ENCODE assay signal across 7 mouse cellular contexts in genomic region chr15:81812287-81812686, GRCm38 (mm10). TPM values are rescaled to one million over a fixed set of nuclear protein-coding genes. Genes with fewer than 3 reads are reported as not detected.
A peak's percentile ranks its signal among the peaks of the same experiment; 100 is the strongest.
DNase-seq lines count a peak whose midpoint lies in the region; ATAC-seq and TF ChIP-seq lines count a peak whose summit lies in the region.

No protein-coding gene starts in this region.

- H3K9ac ChIP-seq in embryonic facial prominence, embryonic 12.5 days = peak overlapping the region; percentile 69
- peak overlapping the region; percentile 79 for H3K9ac ChIP-seq in intestine, embryonic 15.5 days
- peak overlapping the region; percentile 74 for H3K9ac ChIP-seq in neural tube, embryonic 15.5 days (replicated peaks)

- peak overlapping the region; percentile 97 for H3K27ac ChIP-seq in layer of hippocampus, adult 2 months
- 0 out of 2 replicates have a peak overlapping the region, but pooled peaks have one; percentile 88 for H3K27ac ChIP-seq in embryonic facial prominence, embryonic 12.5 days
- H3K27ac ChIP-seq in intestine, embryonic 15.5 days = peak overlapping the region; percentile 25; the same call in 1 of the 2 replicates
- H3K27ac ChIP-seq in neural tube, embryonic 15.5 days (replicated peaks) = no peak overlapping the region

- peak overlapping the region; percentile 81 for H3K4me2 ChIP-seq in embryonic facial prominence, embryonic 12.5 days (replicated peaks)
- peak overlapping the region; percentile 84 for H3K4me2 ChIP-seq in intestine, embryonic 15.5 days (replicated peaks)
- peak overlapping the region; percentile 93 for H3K4me2 ChIP-seq in neural tube, embryonic 15.5 days

- peak overlapping the region; percentile 64 for H3K4me3 ChIP-seq in layer of hippocampus, adult 2 months
- peak overlapping the region; percentile 66 for H3K4me3 ChIP-seq in embryonic facial prominence, embryonic 12.5 days
- H3K4me3 ChIP-seq in intestine, embryonic 15.5 days (replicated peaks) = peak overlapping the region; percentile 76
- H3K4me3 ChIP-seq in neural tube, embryonic 15.5 days (replicated peaks) = peak overlapping the region; percentile 78

- ATAC-seq in embryonic facial prominence, embryonic 12.5 days (ENCODE audit: insufficient number of reproducible peaks, insufficient read depth, low FRiP score, low TSS enrichment) = no peak
- no peak for ATAC-seq in intestine, embryonic 15.5 days
- ATAC-seq in neural tube, embryonic 15.5 days (ENCODE audit: low FRiP score) = no peak

- DNase-seq in layer of hippocampus, adult 2 months (ENCODE audit: low spot score in 2 of 2) = peak in 1 of 2 experiments; percentile 37
- no peak for DNase-seq in layer of hippocampus, postnatal 10 days (ENCODE audit: low spot score in 2 of 2)
- DNase-seq in thymus, postnatal 14 days = no peak
- DNase-seq in frontal cortex, adult 2 months (ENCODE audit: extremely low spot score in 1 of 2, low spot score in 1 of 2) = no peak

- H3K4me1 ChIP-seq in embryonic facial prominence, embryonic 12.5 days = peaks cover 24% of the 10 kb centered on the region
- peaks cover 20% of the 10 kb centered on the region for H3K4me1 ChIP-seq in intestine, embryonic 15.5 days (replicated peaks)
- H3K4me1 ChIP-seq in neural tube, embryonic 15.5 days = peaks cover 41% of the 10 kb centered on the region

- peaks cover 18% of the 10 kb centered on the region for H3K36me3 ChIP-seq in embryonic facial prominence, embryonic 12.5 days
- peaks cover 11% of the 10 kb centered on the region for H3K36me3 ChIP-seq in intestine, embryonic 15.5 days
- H3K36me3 ChIP-seq in neural tube, embryonic 15.5 days = peaks cover 25% of the 10 kb centered on the region

- H3K27me3 ChIP-seq in embryonic facial prominence, embryonic 12.5 days = no peaks in the 10 kb centered on the region
- H3K27me3 ChIP-seq in intestine, embryonic 15.5 days (replicated peaks) = no peaks in the 10 kb centered on the region
- H3K27me3 ChIP-seq in neural tube, embryonic 15.5 days (replicated peaks) = no peaks in the 10 kb centered on the region

- no peaks in the 10 kb centered on the region for H3K9me3 ChIP-seq in embryonic facial prominence, embryonic 12.5 days
- no peaks in the 10 kb centered on the region for H3K9me3 ChIP-seq in intestine, embryonic 15.5 days
- no peaks in the 10 kb centered on the region for H3K9me3 ChIP-seq in neural tube, embryonic 15.5 days (replicated peaks)

- WGBS in embryonic facial prominence, embryonic 12.5 days = 37% methylated on average over 3 of the region's 3 CpGs
- 48% methylated on average over 3 of the region's 3 CpGs for WGBS in intestine, embryonic 15.5 days
- WGBS in neural tube, embryonic 15.5 days = 31% methylated on average over 3 of the region's 3 CpGs

- 0 out of 2 replicates have a peak, but pooled peaks have one; percentile 28 for TF ChIP-seq CTCF in layer of hippocampus, adult 2 months (conservative IDR thresholded peaks at IDR 0.05)

RNA-seq across cellular contexts. Expression of gene Tef, which starts 10.1 kb away (rescaled TPM):
- total RNA-seq in layer of hippocampus, adult 2 months (2021) = 100 to 1,000 TPM; 273 to 304 TPM
- total RNA-seq in layer of hippocampus, postnatal 10 days (2021) = 100 to 1,000 TPM; 125 to 148 TPM
- 29.7 and 30.9 TPM in 2 replicates for polyA plus RNA-seq in embryonic facial prominence, embryonic 12.5 days (2016; fragmentation: Nextera tagmentation; extraction: Ambion mirVana)
- polyA plus RNA-seq in intestine, embryonic 15.5 days (2015; fragmentation: Nextera tagmentation; extraction: Ambion mirVana) = 15.9 and 17.7 TPM in 2 replicates
- 20.5 and 21.0 TPM in 2 replicates for polyA plus RNA-seq in neural tube, embryonic 15.5 days (2015; fragmentation: Nextera tagmentation; extraction: Ambion mirVana)
- polyA plus RNA-seq in frontal cortex, adult 2 months (2012; rRNA removed) = 245 and 256 TPM in 2 replicates

RNA-seq across cellular contexts. Expression of gene Tob2, which starts 46.3 kb away (rescaled TPM):
- total RNA-seq in layer of hippocampus, adult 2 months (2021) = 10 to 100 TPM; 28.6 to 38.4 TPM
- total RNA-seq in layer of hippocampus, postnatal 10 days (2021) = 10 to 100 TPM; 25.2 to 31.9 TPM
- 22.9 and 23.0 TPM in 2 replicates for polyA plus RNA-seq in embryonic facial prominence, embryonic 12.5 days (2016; fragmentation: Nextera tagmentation; extraction: Ambion mirVana)
- 25.9 and 26.0 TPM in 2 replicates for polyA plus RNA-seq in intestine, embryonic 15.5 days (2015; fragmentation: Nextera tagmentation; extraction: Ambion mirVana)
- polyA plus RNA-seq in neural tube, embryonic 15.5 days (2015; fragmentation: Nextera tagmentation; extraction: Ambion mirVana) = 14.7 and 16.1 TPM in 2 replicates
- polyA plus RNA-seq in frontal cortex, adult 2 months (2012; rRNA removed) = 21.1 and 22.6 TPM in 2 replicates

RNA-seq across cellular contexts. Expression of gene Phf5a, which starts 59.4 kb away (rescaled TPM):
- 10 to 100 TPM; 33.0 to 36.8 TPM for total RNA-seq in layer of hippocampus, adult 2 months (2021)
- 10 to 100 TPM; 44.9 to 49.2 TPM for total RNA-seq in layer of hippocampus, postnatal 10 days (2021)
- 145 and 163 TPM in 2 replicates for polyA plus RNA-seq in embryonic facial prominence, embryonic 12.5 days (2016; fragmentation: Nextera tagmentation; extraction: Ambion mirVana)
- 120 and 152 TPM in 2 replicates for polyA plus RNA-seq in intestine, embryonic 15.5 days (2015; fragmentation: Nextera tagmentation; extraction: Ambion mirVana)
- polyA plus RNA-seq in neural tube, embryonic 15.5 days (2015; fragmentation: Nextera tagmentation; extraction: Ambion mirVana) = 111 and 122 TPM in 2 replicates
- 47.0 and 53.8 TPM in 2 replicates for polyA plus RNA-seq in frontal cortex, adult 2 months (2012; rRNA removed)

RNA-seq across cellular contexts. Expression of gene Aco2, which starts 59.8 kb away (rescaled TPM):
- 100 to 1,000 TPM; 442 to 446 TPM for total RNA-seq in layer of hippocampus, adult 2 months (2021)
- total RNA-seq in layer of hippocampus, postnatal 10 days (2021) = 100 to 1,000 TPM; 396 to 417 TPM
- 146 and 155 TPM in 2 replicates for polyA plus RNA-seq in embryonic facial prominence, embryonic 12.5 days (2016; fragmentation: Nextera tagmentation; extraction: Ambion mirVana)
- 227 and 239 TPM in 2 replicates for polyA plus RNA-seq in intestine, embryonic 15.5 days (2015; fragmentation: Nextera tagmentation; extraction: Ambion mirVana)
- polyA plus RNA-seq in neural tube, embryonic 15.5 days (2015; fragmentation: Nextera tagmentation; extraction: Ambion mirVana) = 295 and 298 TPM in 2 replicates
- 534 and 538 TPM in 2 replicates for polyA plus RNA-seq in frontal cortex, adult 2 months (2012; rRNA removed)
